Mouse (Mus musculus) hindbrain, postnatal 0 days (tissue): ENCODE results near the gene Slc25a29. TPM values are rescaled to one million over a fixed set of nuclear protein-coding genes. Genes with fewer than 3 reads are reported as not detected.
A peak's percentile ranks its signal among the peaks of the same experiment; 100 is the strongest.

ENCODE experiments used
- ATAC-seq: fragments of 200-750 bp; cut with Nextera tagmentation; 2 replicates; pipeline ENCODE4 v1.8.0; 2017; ENCODE audit warnings: mild to moderate bottlenecking, moderate TSS enrichment, moderate library complexity
- DNase-seq: peaks from one replicate; pipeline ENCODE4 v3.0.0-alpha.2; 2015; ENCODE audit warnings: low spot score
- H3K27ac ChIP-seq: fragments of 300-500 bp; sonication (generic); 2 replicates; pipeline ENCODE4 v1.5.1; 2014; ENCODE audit warnings: mild to moderate bottlenecking
- H3K27me3 ChIP-seq: fragments of 300-500 bp; sonication (generic); 2 replicates; pipeline ENCODE4 v1.6.1; 2014; ENCODE audit warnings: low read length, mixed read lengths; ENCODE audit not compliant: insufficient read depth
- H3K36me3 ChIP-seq: fragments of 300-500 bp; sonication (generic); 2 replicates; pipeline ENCODE4 v1.6.1; 2014; ENCODE audit warnings: low read length, mixed read lengths; ENCODE audit not compliant: insufficient read depth
- H3K4me1 ChIP-seq: fragments of 300-500 bp; sonication (generic); 2 replicates; pipeline ENCODE4 v1.6.1; 2014; ENCODE audit warnings: antibody characterized with exemption, low read length, mixed read lengths; ENCODE audit not compliant: insufficient read depth
- H3K4me2 ChIP-seq: fragments of 300-500 bp; sonication (generic); 2 replicates; pipeline ENCODE4 v1.6.1; 2014; ENCODE audit warnings: low read depth, mild to moderate bottlenecking, low read length, moderate library complexity, mixed read lengths
- H3K4me3 ChIP-seq: fragments of 300-500 bp; sonication (generic); 2 replicates; pipeline ENCODE4 v1.5.1; 2014; ENCODE audit warnings: low read length
- H3K9ac ChIP-seq: fragments of 300-500 bp; sonication (generic); replicated peaks from 2 replicates; pipeline ENCODE4 v1.6.1; 2014; ENCODE audit warnings: mild to moderate bottlenecking, low read length, moderate library complexity, mixed read lengths
- H3K9me3 ChIP-seq: fragments of 300-500 bp; sonication (generic); 2 replicates; pipeline ENCODE4 v1.6.1; 2016; ENCODE audit warnings: low read length, mixed read lengths
- CTCF ChIP-seq: IDR thresholded peaks from 2 replicates; pipeline ENCODE4 v1.5.1; 2016; ENCODE audit warnings: antibody characterized with exemption, control low read depth, low read depth
- WGBS: fragments of 180-500 bp; shearing (Covaris S2); extraction: QIAGEN DNeasy Blood & Tissue Kit; methylation state at CpG from one replicate; pipeline ENCODE4 v1.1.7; 2014; 5-methylcytosine and 5-hydroxymethylcytosine counted together
- polyA plus RNA-seq: library from polyadenylated mRNA; unstranded; fragments of >200 nt; fragmentation: Nextera tagmentation; extraction: Ambion mirVana; gene quantifications from 2 replicates; pipeline ENCODE4 v1.2.1, GENCODE M21; 2015
- total RNA-seq: library from RNA; depleted of rRNA; stranded (reverse); fragments of >200 nt; gene quantifications from 2 replicates; pipeline ENCODE4 v1.2.3, GENCODE M21; 2014

Gene Slc25a29
- total and polyA plus RNA-seq, 2 experiments from 2014 or later: 13.0 to 18.0 TPM

DNA sequence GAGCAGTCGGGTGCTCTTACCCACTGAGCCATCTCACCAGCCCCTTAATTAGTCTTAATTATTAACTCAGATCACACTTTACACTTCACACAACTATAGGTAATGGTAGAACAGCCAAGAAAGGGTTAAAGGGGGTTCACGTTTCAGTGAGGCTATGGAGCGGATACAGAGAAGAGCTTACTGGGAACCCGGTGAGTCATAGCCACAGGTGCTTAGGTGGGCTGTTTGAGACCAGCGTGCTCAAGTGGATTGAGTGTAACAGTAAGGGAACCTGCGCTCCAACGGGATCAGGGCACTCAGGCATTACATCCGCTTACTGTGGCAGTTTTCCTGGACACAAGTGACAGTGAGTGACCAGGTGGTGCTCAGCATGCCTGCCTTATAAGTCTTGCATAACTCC, 12.6 kb downstream of the Slc25a29 start:
- Histone ChIP-seq H3K9ac (no peak overlapping the region), H3K4me3 (no peak overlapping the region), H3K4me1 (no peaks in the 10 kb centered on the region), H3K9me3 (no peaks in the 10 kb centered on the region), H3K27ac (no peak overlapping the region), H3K36me3 (no peaks in the 10 kb centered on the region), H3K27me3 (no peaks in the 10 kb centered on the region), H3K4me2 (no peak overlapping the region)
- WGBS: 65% methylated on average over 8 of the region's 8 CpGs
- TF ChIP-seq CTCF: no peak
- DNase-seq: no peak
- ATAC-seq: no peak

DNA sequence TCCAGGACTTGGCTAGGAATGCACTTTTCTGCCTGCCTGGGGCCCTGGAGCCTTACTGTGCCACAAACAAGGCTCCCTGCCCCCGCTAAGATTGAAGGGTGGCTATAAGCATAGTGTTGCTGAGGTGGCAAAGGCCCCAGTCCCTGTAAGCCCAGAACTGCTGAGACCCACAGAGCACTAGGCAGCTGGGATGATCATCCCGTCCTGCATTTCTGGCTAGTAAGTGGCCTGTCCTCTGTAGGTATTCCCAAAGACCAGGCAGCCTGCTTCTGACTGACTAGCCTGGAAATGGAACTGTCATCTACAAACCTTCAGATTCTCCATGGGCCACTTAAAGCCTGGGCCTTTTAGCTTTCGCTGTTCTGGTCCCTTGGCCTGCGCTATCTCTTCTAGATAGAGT, 15.2 kb downstream of the Slc25a29 start:
- Histone ChIP-seq H3K27ac (no peak overlapping the region), H3K4me2 (no peak overlapping the region), H3K4me3 (no peak overlapping the region), H3K27me3 (no peaks in the 10 kb centered on the region), H3K9me3 (no peaks in the 10 kb centered on the region), H3K36me3 (no peaks in the 10 kb centered on the region), H3K4me1 (no peaks in the 10 kb centered on the region), H3K9ac (no peak overlapping the region)
- WGBS: 80% methylated on average over 4 of the region's 4 CpGs
- no peak for TF ChIP-seq CTCF
- no peak for DNase-seq
- no peak for ATAC-seq

DNA sequence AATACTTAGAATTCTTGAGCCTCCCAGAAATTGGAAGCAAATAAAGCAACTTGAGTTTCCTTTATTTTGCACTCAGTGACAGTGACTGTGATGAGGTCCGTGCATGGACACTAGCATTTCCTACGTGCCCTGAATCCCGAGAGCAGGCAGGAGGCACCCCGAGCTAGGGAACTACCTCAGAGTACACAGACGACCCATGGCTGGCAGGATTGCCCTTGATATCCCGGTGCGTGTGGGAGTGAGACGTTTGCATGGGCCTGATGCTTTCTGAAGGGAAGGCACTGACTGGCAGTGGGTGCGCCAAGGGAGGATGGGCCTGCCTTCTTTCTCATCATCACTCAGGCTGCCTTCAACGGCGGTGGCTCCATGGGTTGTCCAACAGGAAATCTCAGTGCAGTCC, 19.1 kb downstream of the Slc25a29 start:
- ATAC-seq: no peak
- H3K4me1 ChIP-seq: no peaks in the 10 kb centered on the region
- no peak overlapping the region for H3K27ac ChIP-seq
- DNase-seq: no peak
- no peak for TF ChIP-seq CTCF
- H3K27me3 ChIP-seq: no peaks in the 10 kb centered on the region
- H3K36me3 ChIP-seq: no peaks in the 10 kb centered on the region; the same call in 1 of the 2 replicates
- H3K9me3 ChIP-seq: no peaks in the 10 kb centered on the region
- no peak overlapping the region for H3K4me3 ChIP-seq
- H3K4me2 ChIP-seq: no peak overlapping the region
- H3K9ac ChIP-seq: no peak overlapping the region
- 74% methylated on average over 11 of the region's 11 CpGs for WGBS

DNA sequence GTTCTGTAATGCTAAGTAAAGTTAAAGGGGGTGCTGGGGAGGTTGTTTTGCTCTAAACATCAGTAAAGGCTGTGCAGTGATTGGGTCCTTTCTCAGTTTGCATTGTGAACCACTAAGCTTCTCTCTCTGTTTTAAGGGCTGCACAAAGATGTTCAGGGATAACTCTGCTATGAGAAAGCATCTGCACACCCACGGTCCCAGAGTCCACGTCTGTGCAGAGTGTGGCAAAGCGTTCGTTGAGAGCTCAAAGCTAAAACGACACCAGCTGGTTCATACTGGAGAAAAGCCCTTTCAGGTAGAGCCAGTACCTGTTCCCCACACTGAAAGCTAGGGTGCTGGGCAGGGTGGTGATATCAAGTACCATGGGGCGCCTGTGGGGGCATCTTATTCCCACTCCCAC, 21.2 kb downstream of the Slc25a29 start:
- WGBS: 94% methylated on average over 6 of the region's 6 CpGs
- no peak for ATAC-seq
- no peaks in the 10 kb centered on the region for H3K4me1 ChIP-seq

DNA sequence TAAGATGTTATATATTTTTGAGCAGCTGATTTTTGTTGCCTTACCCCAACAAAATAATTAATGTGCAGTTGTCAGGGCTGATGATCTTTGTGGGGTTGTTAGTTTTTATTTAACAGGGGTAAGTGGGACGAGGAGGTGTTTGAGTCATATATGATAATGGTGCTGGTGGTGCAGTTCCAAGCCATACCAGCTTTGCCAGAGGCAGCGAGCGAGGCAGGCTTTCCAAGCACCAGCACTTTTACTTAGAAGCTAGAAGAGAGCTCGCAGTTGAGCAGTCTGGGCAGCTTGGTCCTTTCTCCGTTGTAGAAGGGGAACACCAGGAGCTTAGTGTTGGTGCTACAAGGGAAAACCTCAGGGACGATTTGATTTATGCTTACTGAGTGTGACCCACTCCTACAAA, 23.2 kb downstream of the Slc25a29 start:
- H3K4me3 ChIP-seq: no peak overlapping the region
- H3K9me3 ChIP-seq: no peaks in the 10 kb centered on the region
- no peaks in the 10 kb centered on the region; the same call in 1 of the 2 replicates for H3K36me3 ChIP-seq
- H3K9ac ChIP-seq: no peak overlapping the region
- no peaks in the 10 kb centered on the region for H3K27me3 ChIP-seq
- no peak overlapping the region for H3K27ac ChIP-seq
- no peak for ATAC-seq
- TF ChIP-seq CTCF: no peak
- WGBS: 84% methylated on average over 6 of the region's 6 CpGs
- no peaks in the 10 kb centered on the region for H3K4me1 ChIP-seq
- no peak overlapping the region for H3K4me2 ChIP-seq
- DNase-seq: no peak

More for the DNA sequence above, 21.2 kb downstream of the Slc25a29 start:
- Histone ChIP-seq H3K27me3 (no peaks in the 10 kb centered on the region), H3K27ac (no peak overlapping the region), H3K4me3 (no peak overlapping the region), H3K9me3 (no peaks in the 10 kb centered on the region), H3K36me3 (no peaks in the 10 kb centered on the region; the same call in 1 of the 2 replicates), H3K4me2 (no peak overlapping the region), H3K9ac (no peak overlapping the region)
- DNase-seq: no peak
- TF ChIP-seq CTCF: no peak

DNA sequence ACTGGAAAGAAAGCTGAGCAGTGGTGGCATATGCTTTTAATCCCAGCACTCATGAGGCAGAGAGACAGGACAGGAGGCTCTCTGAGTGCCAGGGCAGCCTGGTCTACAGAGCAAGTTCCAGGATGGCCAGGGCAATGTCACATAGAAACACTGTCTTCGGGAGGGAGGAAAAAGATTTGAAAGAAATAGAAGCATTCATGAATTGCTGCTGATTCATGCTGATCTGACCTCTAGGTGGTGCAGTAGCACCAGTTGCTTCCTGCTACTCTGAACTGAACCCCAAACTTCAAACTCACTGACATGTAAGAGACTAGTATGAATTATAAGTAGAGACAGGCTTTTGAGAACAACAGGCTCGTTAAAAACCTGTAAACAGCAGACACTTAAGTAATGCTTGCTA, 24.6 kb downstream of the Slc25a29 start:
- WGBS: 51% methylated on average over 2 of the region's 2 CpGs
- DNase-seq (peak; percentile 49), ATAC-seq (no peak)
- H3K4me3 ChIP-seq: no peak overlapping the region
- H3K9ac ChIP-seq: no peak overlapping the region
- H3K4me2 ChIP-seq: no peak overlapping the region
- no peaks in the 10 kb centered on the region for H3K27me3 ChIP-seq
- no peaks in the 10 kb centered on the region for H3K9me3 ChIP-seq
- no peaks in the 10 kb centered on the region for H3K4me1 ChIP-seq
- H3K36me3 ChIP-seq: no peaks in the 10 kb centered on the region; the same call in 1 of the 2 replicates
- TF ChIP-seq CTCF: peak; percentile 67
- H3K27ac ChIP-seq: 0 out of 2 replicates have a peak overlapping the region, but pooled peaks have one; percentile 1

DNA sequence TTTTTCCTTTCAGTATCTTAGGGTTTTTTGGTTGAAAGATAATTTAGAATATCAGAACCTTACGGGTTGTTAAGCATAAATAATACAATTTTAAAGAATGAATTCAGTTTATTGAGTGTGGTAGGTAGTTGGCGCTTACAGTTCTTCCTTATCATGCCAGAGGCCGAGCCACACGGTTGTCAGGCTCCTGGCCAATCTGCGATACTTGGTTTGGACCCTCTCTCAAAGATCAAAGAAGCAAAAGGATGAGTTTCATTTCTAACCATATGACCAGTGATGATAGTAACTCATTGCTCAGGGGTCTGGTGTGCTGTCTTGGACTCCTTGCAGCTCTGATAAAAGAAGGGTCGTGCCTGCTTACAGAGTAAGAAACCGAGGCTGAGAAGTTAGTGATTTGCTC, 25.4 kb downstream of the Slc25a29 start:
- Histone ChIP-seq H3K9ac (no peak overlapping the region), H3K9me3 (no peaks in the 10 kb centered on the region), H3K4me2 (no peak overlapping the region), H3K27ac (no peak overlapping the region), H3K27me3 (no peaks in the 10 kb centered on the region), H3K36me3 (no peaks in the 10 kb centered on the region; the same call in 1 of the 2 replicates), H3K4me1 (no peaks in the 10 kb centered on the region), H3K4me3 (no peak overlapping the region)
- TF ChIP-seq CTCF: no peak
- DNase-seq (no peak), ATAC-seq (no peak)
- 88% methylated on average over 7 of the region's 7 CpGs for WGBS
